Mouse (Mus musculus) liver, adult (tissue): ENCODE data around the gene Man2a1.

ENCODE experiments used
- GATA4 ChIP-seq: IDR thresholded peaks from 2 replicates; pipeline ENCODE4 v1.6.1; 2014; ENCODE audit warnings: mild to moderate bottlenecking, low read length; ENCODE audit not compliant: insufficient replicate concordance

Man2a1 gene

DNA sequence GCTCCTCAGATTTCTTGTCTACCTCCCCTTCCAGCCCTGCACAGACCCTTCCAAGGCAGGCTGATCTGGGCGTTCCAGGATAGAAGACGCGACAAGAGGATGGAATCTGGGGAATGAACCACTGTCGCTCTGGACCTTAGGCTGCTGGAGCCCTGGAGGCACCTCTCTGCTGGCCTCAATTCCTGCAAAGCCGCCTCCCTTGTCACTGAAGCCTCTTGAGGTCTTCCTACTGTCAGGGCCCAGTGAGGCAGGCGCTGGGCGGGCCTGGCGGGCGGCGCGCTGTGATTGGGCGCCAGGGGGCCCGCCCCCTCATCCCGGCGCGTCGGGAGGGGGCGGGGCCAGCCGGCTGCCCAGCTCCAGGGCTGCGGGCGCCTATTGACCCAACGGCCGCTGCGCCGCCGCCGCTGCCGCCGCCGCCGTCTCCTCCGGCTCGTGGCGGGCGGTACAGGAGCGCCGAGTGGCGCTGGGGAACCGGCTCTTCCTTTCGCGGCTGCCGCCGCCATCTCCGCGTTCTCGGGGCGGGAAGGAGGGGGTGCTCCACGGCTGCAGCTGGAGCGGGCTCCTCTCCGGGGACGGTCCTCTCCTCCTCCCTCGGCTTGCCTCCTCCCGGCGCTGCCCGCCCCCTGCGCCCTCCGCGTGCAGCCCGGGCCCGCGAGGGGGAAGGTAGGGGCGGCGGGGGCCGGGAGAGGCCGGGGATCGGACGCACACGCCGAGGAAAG, at the start of gene Man2a1:
Gene Man2a1 (plus strand): TSS at position 365 of the 719 bp plus-strand sequence.
- peak; percentile 20; the same call in 1 of the 2 replicates for TF ChIP-seq GATA4

DNA sequence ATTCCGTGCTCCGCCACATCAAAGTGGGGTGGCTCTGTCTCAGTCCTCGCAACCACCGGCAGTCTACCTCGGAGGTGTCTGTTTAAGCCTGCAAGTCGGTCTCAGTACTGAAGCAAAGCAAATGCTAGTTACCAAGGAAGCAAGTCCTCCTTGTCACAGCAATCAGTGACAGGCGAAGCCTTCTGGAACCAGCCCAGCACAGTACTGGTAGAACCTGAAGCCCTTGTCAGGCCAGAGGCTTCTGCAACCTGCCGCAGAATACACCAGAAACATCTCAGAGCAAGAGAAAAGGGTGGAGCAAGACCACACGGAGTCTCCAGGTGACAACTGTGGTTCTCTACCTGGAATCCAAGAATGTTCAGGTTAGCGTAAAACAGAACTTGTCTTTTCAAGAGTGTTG, 47.2 kb upstream of the Man2a1 start:
- no peak for TF ChIP-seq GATA4

GRCm38 (mm10) chr17:64554901-64555300, 45.6 kb upstream of the Man2a1 start:
- no peak for TF ChIP-seq GATA4

DNA sequence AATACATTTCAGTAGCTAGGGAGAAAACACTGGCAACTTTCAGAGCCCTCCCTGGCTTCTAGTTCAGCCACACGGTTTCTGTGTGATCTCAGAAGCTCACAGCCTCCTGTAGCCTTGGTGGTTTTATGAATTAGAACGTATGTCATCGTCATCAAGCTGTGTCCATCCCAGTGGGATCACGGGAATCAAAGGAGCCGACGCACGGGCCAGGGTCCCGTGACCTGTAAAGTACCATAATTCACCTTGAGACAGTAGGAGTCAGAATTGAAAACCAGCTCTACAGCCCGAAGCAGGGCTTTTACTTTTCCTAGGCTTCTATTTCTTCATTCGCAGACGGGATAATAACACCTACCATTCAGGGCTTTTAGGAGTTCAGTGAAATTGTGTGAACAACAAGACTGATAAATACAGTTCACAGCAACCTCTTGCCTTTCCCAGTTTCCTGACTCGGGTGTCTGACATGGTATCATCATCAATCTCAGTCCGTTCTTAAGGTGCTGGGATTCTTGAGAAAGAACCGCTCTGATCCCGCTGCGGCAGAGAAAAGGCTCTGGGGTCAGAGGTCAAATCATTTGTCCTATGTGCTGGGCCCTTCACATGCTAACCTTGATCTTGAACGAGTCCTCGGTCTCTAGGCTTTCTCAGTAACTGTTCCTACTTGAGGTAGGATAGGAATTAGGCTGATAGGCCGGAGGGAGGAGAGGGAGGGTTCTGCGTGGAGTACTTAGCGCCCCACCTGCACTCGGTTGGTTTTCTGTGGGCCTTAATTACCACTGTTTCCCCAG, 43.7 kb upstream of the Man2a1 start:
- TF ChIP-seq GATA4, result no peak

DNA sequence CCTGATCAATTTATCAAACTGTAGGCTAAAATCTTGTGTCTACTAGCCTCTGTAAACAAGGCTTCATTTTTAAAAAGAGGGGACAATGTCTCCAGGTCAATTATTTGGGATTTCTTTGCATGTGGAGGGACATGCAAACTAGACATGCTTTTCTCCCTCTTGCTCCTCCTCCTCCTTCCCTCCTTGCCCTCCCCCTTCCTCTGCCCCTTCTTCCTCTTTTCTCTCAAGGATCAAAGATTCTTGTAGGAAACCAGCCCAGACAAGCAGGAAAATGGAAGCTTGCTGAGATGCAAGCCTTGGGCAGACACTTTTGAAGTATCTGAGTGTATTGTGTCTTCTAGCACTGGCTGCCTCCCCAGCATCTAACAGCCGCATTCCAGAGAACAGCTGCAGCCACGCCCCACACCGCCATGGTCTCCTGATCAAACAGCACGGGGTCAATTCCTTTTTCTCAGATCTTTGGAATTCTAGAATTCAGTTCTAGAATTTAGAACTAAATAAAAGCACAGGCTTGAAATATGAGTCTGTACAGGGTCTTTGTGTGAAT, 41.5 kb upstream of the Man2a1 start:
- no peak for TF ChIP-seq GATA4

DNA sequence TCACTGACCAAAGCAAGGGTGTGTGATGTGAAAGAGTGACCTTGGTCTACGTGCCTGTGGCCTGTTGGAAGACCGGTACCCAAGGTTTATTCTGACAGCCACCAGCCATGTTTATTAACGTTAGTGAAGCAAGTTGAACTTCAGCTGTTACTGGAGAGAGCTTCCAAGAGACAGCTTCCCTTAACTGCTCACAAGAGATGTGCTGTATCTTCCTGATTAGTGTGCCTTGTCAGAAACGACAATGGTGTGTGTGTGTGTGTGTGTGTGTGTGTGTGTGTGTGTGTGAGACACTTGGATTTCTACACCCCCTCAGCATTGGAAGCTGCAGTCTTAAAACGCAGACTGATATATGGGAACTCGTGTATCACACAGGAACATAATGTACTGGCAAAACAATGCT, 34.1 kb upstream of the Man2a1 start:
- no peak for TF ChIP-seq GATA4

DNA sequence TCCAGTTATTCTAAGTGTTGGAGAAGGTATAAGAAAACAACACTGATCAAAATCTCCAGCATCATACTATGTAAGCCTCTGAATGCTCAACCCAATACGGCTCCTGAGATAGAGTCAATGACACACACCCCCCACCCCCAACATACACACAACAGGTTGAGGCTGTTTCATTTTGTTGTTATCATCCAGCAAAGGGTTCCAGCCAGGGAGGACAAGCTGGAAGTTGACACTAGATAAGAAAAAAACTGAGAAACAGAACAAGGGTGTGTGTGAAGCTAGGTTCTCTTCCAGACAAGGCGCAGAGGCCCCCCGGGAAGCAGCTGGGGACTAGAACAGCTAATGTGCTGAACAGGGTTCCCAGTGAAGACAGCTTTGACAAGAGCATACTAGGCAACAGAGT, 33.0 kb upstream of the Man2a1 start:
- TF ChIP-seq GATA4, result no peak

DNA sequence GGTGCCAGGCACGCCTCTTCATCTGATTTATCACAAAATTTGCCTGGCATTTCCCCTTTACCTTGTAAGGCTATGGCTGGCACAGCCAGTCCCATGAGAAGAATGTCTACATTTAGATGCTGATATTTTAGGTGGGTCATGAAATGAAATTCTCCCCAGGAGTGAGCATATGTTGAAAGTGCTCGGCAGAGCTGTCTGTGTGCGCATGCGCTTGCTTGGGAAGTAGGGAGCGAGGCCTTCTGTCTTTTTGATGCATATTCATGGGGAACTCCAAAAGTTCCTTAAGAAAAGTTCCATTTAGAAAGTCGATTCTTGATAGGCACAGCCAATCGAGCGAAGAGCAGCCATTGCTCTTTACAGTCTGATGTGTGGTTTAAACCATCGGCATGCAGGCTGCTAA, 26.6 kb upstream of the Man2a1 start:
- no peak for TF ChIP-seq GATA4

GRCm38 (mm10) chr17:64575240-64575639, 25.3 kb upstream of the Man2a1 start:
- no peak for TF ChIP-seq GATA4

- TF ChIP-seq GATA4, result no peak
These were observed 23.1 kb upstream of the Man2a1 start for GRCm38 (mm10) chr17:64577485-64577884.

DNA sequence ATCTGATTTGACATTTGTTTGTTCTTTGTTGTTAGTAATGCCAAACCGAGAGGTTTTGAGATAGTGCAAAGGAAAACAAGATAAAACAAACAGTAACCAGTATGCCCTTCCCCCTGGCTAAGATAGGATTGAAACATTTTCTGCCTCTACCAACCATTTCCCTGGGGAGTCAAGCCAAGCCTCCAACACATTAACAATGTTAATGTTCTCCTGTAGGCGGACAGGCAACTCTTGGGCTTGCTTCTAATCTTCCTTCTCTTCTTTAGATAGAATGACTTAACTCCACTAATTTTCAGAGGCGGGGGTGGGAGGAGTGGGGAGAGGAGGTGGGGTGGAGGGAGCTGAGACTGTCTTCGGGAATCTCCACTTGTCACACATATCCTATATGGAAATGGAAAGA, 22.2 kb upstream of the Man2a1 start:
- TF ChIP-seq GATA4, result no peak

DNA sequence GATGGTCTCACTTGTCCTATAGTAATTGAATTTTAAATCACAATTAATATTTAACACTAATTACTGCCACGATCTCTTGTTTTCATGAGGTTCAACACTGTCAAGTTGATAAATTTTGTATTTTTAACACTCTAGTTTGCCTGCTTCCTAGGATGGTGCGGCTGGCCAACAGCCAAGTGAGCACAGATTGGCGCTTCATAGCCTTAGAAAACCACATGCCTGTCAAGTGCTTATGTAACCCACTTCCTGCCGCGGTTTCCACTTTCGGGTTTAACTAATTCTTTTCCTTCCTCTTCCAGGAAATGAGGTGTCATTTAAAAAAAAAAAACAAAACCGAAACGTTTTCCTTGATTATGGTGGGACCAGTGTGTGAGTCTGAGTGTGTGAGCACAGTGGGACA, 20.8 kb upstream of the Man2a1 start:
- no peak for TF ChIP-seq GATA4

GRCm38 (mm10) chr17:64581133-64581532, 19.4 kb upstream of the Man2a1 start:
- TF ChIP-seq GATA4, result no peak

- TF ChIP-seq GATA4, result no peak
These were observed 18.6 kb upstream of the Man2a1 start for GRCm38 (mm10) chr17:64581962-64582361.

DNA sequence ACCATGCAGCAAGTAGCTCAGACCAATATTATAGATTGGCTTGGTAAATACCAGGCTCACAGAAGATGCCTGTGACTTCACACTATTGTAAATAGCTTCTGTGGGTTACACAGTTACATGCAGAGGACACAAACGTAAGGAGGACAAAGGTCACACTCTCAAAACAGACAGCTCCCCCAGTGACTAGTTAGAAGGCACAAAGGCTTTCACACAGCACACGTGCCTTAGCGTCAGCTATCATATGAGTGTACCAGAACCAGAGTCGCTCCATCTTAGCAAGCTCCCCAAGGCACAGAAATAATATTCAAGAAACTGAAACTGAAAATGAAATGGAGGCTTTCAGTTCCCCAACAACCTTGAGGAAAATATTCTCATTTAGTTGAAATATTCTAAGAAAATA, 10.1 kb upstream of the Man2a1 start:
- TF ChIP-seq GATA4, result no peak

DNA sequence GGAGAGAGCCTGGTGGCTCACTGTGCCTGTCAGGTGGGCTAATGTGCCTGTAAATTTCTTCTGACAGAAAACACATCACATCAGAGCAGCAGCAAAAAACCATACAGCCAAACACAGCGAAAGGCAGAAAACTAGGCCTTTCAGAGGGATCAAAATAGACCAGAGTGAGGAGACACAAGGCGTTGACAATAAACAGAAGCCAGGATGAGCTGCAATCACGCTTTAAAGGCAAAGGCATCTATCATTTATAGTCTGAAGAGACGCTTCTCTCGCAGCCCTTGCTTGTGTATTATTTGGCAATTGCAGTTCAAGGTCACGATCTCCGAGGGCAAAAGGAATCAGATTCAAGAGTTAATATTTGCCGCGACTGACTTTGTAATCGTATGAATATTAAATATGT, 9.2 kb upstream of the Man2a1 start:
- TF ChIP-seq GATA4, result no peak

DNA sequence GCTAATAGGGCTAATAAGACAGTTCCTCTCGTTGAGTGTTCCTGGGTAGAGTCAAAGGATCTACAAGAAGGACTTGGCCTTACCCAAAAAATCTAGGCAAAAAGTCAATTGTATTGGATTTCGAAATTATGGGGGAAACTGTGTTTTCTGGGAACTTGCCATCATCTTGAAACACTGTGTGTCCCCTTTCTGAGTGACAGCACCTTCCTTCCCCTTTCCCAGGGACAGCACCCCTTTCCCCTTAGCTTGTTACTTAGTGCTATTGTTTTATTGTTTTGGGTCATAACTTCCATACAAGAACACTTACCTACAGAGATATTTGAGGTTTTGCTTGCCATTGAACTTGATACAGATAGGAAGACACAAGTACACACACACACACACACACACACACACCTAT, 8.2 kb upstream of the Man2a1 start:
- no peak for TF ChIP-seq GATA4

- no peak for TF ChIP-seq GATA4
These were observed 7.7 kb upstream of the Man2a1 start for GRCm38 (mm10) chr17:64592788-64593187.
